Mouse (Mus musculus): ENCODE results near the gene Prkaa1. TPM values are rescaled to one million over a fixed set of nuclear protein-coding genes. Genes with fewer than 3 reads are reported as not detected.

Gene Prkaa1
- polyA plus RNA-seq (2012; rRNA removed) = 12.3 and 12.9 TPM in 2 replicates

GRCm38 (mm10) chr15:5143361-5144020 lies at the start of gene Prkaa1:
Gene Prkaa1 (plus strand): TSS chr15:5143861.

GRCm38 (mm10) chr15:5107686-5108654 lies 35.7 kb upstream of the Prkaa1 start, which contains the start of gene Card6:
Gene Card6 (minus strand): TSS chr15:5108539.

DNA sequence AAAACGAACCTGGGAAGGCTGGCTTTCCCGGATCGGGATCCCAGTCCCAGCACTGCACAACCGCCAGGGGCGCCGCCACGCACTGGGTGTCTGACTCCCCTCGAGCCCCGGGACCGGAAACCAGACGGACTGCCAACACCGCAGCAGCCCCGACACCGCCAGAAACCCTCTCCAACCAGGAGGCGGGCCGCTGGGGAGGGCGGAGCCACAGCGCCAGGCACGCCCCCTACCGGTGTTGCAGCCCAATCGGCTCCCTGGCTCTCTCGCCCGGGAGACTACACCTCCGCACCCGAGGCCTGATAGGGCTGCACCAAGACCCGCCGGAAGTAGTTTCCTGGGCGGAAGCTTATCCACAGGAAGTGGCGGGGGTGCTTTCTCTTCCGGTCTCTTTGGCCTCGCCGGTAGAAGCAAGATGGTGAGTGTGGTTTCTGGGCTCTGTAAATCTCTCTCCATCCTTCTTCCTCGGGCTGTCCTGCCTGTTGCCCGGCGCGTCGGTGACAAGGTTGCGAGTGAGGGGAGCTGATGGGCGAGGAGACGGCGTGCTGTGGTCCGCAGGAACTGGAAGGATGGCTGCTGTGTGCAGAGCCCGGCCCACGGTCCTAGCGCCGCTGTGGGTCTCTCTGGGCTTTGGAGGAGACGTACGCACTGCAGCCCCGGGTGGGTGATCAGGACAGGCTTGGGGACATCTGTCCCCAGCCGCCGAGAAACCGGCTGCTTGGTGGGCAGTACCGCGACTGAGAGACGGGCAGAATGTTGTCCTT lies 27.2 kb upstream of the Prkaa1 start, which contains the start of gene Rpl37:
Gene Rpl37, plus strand, starts transcription at position 376 of the 761 bp plus-strand sequence.

DNA sequence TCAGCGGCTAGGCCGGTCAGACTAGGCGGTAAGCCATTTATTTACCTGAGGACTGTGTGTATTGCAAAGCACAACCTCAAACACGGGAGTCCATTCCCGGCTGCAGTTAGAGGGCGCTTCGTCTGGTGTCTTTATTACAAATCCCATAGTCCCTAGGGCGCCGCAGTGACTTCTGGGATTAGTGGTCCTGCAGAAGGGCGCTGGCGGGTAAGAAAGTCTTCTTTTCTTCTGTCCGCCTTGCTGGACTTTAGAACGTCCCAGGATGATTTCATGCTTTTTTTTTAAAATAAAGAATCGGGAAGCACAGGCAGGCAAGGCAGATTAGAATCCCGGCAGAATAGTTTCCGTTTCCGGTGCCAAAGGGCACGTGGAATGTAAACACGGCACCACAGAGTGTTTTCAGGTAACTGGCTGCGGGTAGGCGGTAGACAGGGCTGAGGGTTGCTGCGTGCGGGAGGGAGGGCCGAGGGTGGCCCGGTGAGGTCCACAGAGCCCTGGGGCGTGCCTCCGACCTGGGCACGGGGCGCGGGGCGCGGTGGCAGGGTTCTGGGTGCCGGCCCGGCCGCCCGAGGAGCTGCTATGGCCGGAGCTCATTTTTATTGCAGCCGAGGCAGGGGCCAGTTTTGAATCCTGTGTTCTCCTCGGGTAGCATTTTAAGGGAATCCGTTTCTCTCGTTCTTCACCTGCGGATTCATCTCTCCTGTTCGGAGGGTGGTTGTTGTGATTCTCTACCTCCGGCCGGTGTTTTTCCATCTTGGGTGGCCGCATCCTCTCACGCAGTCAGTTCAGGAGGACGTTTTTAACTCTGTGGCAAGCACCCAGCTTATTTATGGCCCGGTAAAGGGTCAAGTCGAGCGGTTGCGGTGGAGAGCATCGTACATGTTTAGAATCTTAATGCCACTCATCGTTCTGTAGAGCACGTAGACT lies 42.0 kb downstream of the Prkaa1 start, which contains the start of gene Ttc33:
Gene Ttc33, plus strand, starts transcription at position 160 of the 927 bp plus-strand sequence.

Other genes starting within 250 kb of the Prkaa1 start
- not detected in 2 replicates for gene Mroh2b, start 245.1 kb upstream of the Prkaa1 start, polyA plus RNA-seq (2012; rRNA removed)
- 0.20 and 0.25 TPM in 2 replicates for gene C7, start 80.1 kb upstream of the Prkaa1 start, polyA plus RNA-seq (2012; rRNA removed)
- 0.36 and 0.62 TPM in 2 replicates for gene Card6, start 35.3 kb upstream of the Prkaa1 start, polyA plus RNA-seq (2012; rRNA removed)
- 1,341 and 1,479 TPM in 2 replicates for gene Rpl37, start 27.2 kb upstream of the Prkaa1 start, polyA plus RNA-seq (2012; rRNA removed)
- gene Ttc33, start 41.7 kb downstream of the Prkaa1 start, polyA plus RNA-seq (2012; rRNA removed) = 33.5 and 34.4 TPM in 2 replicates
- gene Ptger4, start 100.3 kb downstream of the Prkaa1 start, polyA plus RNA-seq (2012; rRNA removed) = 0.90 and 1.0 TPM in 2 replicates